Mouse (Mus musculus): ENCODE results near the gene Itgb7.

- no peak for TF ChIP-seq POLR2A (IDR thresholded peaks at IDR 0.05; ENCODE audit: insufficient read length, low read depth)
- no peak for TF ChIP-seq CEBPB (IDR thresholded peaks at IDR 0.05; ENCODE audit: insufficient read depth, poor library complexity, severe bottlenecking)
- no peak for TF ChIP-seq MAX (IDR thresholded peaks at IDR 0.05; ENCODE audit: low read depth)
- TF ChIP-seq MYOG (IDR thresholded peaks at IDR 0.05; ENCODE audit: control insufficient read depth in 1 of 3, insufficient read depth in 1 of 3, insufficient read length in 2 of 3, low read depth in 2 of 3): peak in 1 of 3 experiments; percentile 26
- TF ChIP-seq TCF12 (IDR thresholded peaks at IDR 0.05; ENCODE audit: insufficient read depth, poor library complexity, severe bottlenecking): no peak
- no peak for TF ChIP-seq POLR2AphosphoS2 (IDR thresholded peaks at IDR 0.05; ENCODE audit: insufficient read length, low read depth)
Measured at GRCm38 (mm10) chr15:102167620-102168021, 64.1 kb downstream of the Itgb7 start.
